Mouse (Mus musculus): ENCODE measurements around the gene Sp3.

GRCm38 (mm10) chr2:73029846-73030245 is 49.6 kb upstream of the Sp3 start:
- TF ChIP-seq POLR2A (IDR thresholded peaks at IDR 0.05; ENCODE audit: insufficient read length, low read depth) (no peak), REST (IDR thresholded peaks at IDR 0.05; ENCODE audit: insufficient read depth, insufficient read length) (no peak), TCF12 (IDR thresholded peaks at IDR 0.05; ENCODE audit: insufficient read depth, poor library complexity, severe bottlenecking) (no peak), POLR2AphosphoS2 (IDR thresholded peaks at IDR 0.05; ENCODE audit: insufficient read length, low read depth) (no peak), MYOG (IDR thresholded peaks at IDR 0.05; ENCODE audit: control insufficient read depth in 1 of 3, insufficient read depth in 1 of 3, insufficient read length in 2 of 3, low read depth in 2 of 3) (no peak), E2F4 (IDR thresholded peaks at IDR 0.05; ENCODE audit: insufficient read depth) (no peak), CEBPB (IDR thresholded peaks at IDR 0.05; ENCODE audit: insufficient read depth, poor library complexity, severe bottlenecking) (no peak), MAX (IDR thresholded peaks at IDR 0.05; ENCODE audit: low read depth) (no peak)
